Mouse (Mus musculus) T-helper 17 cell (primary cell): ENCODE measurements around the gene Taf8.

Experiments used
- in situ Hi-C, 2 experiments: fragments of 300-600 bp; cut with MboI, MseI; formaldehyde crosslinking; loops; 1 replicate in 1 of 2; 2 replicates in 1 of 2; pipeline ENCODE4 v1.15.1; 2025; ENCODE audit warnings: high pct_unique_total_duplicates in 2 of 2

Taf8 gene

GRCm38 (mm10) chr17:47501946-47502706, at the start of gene Taf8:
Gene Taf8, minus strand, starts transcription at chr17:47502292.
- in situ Hi-C loops, result no loop called here

- in situ Hi-C loops, result no loop called here
Measured at GRCm38 (mm10) chr17:47551049-47551448, 49.0 kb upstream of the Taf8 start.

GRCm38 (mm10) chr17:47545861-47546331, 43.8 kb upstream of the Taf8 start:
- in situ Hi-C loops, result no loop called here

DNA sequence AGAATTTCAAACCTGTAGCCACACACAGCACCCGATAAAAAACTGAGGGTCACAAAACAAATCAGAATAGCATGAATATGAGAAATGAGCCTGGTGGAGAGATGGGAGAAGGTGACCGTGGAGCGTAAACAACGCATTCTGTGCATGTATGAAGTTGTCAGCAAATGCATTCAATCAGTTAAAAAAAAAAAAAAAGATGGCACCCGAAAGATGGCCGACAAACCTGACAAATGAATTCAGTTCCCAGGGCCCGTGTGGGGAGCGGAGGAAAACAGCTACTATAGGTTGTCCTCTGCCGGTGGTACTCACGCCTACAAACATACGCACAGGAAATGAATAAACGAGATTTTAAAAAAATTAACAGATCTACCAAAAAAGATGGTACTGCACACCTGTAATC, 43.1 kb upstream of the Taf8 start:
- in situ Hi-C loops, result no loop called here

GRCm38 (mm10) chr17:47543051-47543650, 41.1 kb upstream of the Taf8 start:
- in situ Hi-C loops, result no loop called here

DNA sequence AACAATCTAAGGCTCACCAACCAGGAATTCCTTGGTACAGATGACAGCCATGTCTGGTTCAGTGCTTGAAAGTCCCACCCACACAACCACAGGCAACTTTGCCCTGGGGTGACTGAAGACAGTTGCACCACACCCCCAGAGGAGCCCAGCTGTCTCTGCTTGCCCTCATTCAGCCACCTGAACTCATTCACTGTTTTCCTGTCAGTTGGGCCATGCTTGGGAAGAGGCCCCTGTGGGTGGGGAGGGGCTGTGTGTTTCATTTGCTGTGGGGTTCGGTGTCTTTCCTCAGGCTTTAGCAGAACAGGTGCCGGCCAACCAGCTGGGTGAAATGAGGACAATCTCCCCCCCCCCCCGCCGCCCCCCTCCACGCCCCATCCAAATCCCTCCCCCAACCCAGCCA, 40.0 kb upstream of the Taf8 start:
- in situ Hi-C loops, result no loop called here

DNA sequence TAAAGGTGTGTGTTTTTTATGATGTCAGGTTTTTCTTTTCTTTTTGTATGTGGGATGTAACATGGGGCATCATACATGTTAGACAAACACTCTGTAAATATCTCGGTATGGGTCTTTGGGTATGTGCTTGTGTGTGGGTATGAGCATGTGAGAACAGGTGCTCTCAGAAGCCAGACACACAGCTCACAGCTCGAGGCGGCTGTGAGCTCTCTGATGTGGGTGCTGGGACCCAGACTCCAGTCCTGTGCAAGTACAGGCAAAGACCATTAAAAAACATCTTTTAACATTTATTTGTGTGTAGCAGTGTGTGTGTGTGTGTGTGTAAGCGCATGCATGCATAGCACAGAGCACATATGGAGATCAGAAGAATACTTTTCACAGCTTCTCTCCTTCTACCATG, 37.0 kb upstream of the Taf8 start:
- in situ Hi-C loops, result no loop called here

DNA sequence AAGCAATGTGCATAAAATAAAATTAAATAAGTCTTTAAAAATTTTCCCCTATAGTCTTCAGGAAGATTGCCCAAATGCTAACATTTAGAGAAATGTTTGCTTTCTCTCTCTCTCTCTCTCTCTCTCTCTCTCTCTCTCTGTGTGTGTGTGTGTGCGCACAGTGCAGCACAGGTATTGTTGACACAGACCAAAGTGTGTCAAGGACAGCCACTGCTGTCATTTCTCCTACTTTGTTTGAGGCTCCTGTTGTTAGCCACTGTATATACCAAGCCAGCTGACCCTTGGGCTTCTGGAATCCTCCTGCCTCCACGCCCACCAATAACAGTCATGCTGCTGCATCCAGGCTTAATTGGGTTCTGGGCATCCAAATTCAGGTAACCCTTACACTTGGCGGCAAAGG, 36.0 kb upstream of the Taf8 start:
- in situ Hi-C loops, result no loop called here

- in situ Hi-C loops, result no loop called here
Measured at GRCm38 (mm10) chr17:47535812-47536236, 33.7 kb upstream of the Taf8 start.

GRCm38 (mm10) chr17:47533691-47534090, 31.6 kb upstream of the Taf8 start:
- in situ Hi-C loops, result no loop called here

DNA sequence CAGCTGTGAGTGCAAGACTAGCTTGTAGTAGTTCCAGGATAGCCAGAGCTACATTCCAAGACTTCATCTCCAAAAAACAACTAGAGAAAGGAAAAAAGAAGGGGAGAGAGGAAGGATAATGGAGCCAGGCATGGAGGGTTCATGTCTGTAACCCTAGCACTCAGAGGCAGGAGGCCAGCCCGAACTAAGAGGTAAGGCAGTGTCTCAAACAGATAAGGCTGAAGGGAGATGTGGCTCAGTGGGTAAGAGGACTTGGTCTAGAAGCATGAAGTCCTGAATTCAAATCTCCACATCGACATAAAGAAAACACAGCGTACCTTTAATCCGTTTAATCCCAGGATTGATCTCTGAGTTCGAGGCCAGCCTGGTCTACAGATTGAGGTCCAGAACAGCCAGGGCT, 30.3 kb upstream of the Taf8 start:
- in situ Hi-C loops, result no loop called here

- in situ Hi-C loops, result no loop called here
Measured at GRCm38 (mm10) chr17:47531387-47531818, 29.3 kb upstream of the Taf8 start.

DNA sequence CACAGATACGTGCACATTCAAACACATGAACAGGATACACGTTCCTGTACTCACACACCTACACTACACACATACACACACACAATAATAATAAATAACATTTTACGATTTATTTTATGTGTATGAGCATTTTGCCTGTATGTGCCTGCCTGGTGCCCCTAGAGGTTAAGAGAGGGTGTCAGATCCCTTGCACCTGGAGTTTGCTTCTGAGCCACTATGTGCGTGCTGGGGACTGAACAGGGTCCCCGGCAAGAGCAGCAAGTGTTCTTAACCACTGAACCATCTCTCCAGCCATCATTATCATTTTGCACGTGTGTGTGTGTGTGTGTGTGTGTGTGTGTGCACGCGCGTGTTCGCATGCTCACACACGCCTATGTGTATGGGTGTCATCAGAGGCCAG, 27.5 kb upstream of the Taf8 start:
- in situ Hi-C loops, result loop anchor here in 1 of 2 experiments (10.0 kb wide), 1 partner anchor 875 kb away; the partner anchor contains the start of gene Nfya

GRCm38 (mm10) chr17:47528919-47529318, 26.8 kb upstream of the Taf8 start:
- in situ Hi-C loops, result loop anchor here in 1 of 2 experiments (10.0 kb wide), 1 partner anchor 876 kb away; the partner anchor contains the start of gene Nfya

- in situ Hi-C loops, result loop anchor here in 1 of 2 experiments (10.0 kb wide), 1 partner anchor 877 kb away; the partner anchor contains the start of gene Nfya
Measured at GRCm38 (mm10) chr17:47527581-47528300, 25.6 kb upstream of the Taf8 start.

DNA sequence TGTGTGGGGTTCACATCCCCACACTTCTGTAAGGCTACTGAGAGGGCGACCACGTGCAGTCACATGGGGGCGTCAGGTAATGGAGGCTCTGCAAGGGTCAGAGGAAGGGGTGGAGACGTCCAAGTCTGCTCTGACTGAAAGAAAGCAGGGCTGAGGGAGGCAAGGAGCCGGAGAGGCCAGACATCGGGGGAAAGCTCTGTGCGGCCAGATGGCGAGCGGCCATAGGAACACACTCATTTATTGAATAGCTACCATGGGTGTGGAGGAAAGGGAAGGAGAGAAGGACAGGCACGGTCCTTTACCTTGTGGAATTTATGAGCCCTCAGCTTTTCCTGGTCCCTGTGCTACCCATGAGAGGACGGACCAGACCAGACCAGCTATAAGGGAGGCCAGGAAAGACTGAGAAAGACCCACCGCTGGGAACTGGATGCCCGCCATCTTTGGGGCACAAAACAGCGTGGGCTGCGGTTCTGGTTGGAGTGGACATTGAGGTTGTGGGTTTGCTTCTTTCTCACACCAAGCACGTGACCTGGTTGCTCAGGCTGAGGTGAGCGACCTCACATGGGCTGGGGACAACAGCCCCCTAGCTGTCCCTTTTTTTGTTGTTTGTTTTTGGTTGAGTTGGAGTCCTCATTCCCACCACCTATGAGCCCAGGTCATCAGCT, 24.9 kb upstream of the Taf8 start:
- in situ Hi-C loops, result loop anchor here in 1 of 2 experiments (10.0 kb wide), 1 partner anchor 878 kb away; the partner anchor contains the start of gene Nfya

DNA sequence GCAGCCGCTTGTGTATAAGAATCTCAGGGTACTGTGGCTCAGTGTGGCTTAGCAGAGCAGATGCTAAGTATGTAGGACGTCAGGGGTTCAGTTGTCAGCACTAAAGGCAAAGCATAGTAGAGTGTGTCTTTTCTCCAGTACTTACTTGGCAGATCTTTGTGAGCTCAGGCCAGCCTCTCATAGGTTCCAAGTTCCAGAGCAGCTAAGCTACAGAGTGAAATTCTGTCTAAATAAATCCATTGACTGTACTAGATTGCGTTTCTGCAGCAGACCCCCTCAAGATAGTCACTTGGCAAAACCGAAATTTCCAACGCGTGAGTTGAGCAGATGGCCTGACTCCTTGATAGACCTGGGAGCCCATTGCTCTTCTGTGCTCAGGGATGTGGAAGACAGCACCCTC, 22.9 kb upstream of the Taf8 start:
- in situ Hi-C loops, result loop anchor here in 1 of 2 experiments (10.0 kb wide), 1 partner anchor 880 kb away; the partner anchor contains the start of gene Nfya

DNA sequence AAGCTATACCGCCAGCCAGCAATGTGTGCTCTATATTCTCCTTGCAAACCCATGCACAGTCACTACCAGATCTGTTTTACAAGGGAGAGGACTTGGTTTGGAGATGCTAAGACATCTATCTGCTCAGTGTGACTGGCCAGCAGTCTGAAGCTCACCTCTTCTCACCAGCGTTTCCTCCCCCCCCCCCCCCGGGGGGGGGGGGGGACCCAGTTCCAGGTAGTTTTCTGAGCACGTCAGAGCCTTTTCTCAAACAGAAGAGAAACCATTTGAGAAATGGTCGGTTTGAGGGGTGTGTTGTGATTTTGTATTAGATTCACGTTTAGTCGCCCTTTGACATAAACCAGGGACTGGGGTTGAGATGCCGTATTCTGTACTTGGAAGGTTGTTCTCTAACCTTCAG, 22.0 kb upstream of the Taf8 start:
- in situ Hi-C loops, result loop anchor here in 1 of 2 experiments (10.0 kb wide), 1 partner anchor 881 kb away; the partner anchor contains the start of gene Nfya

DNA sequence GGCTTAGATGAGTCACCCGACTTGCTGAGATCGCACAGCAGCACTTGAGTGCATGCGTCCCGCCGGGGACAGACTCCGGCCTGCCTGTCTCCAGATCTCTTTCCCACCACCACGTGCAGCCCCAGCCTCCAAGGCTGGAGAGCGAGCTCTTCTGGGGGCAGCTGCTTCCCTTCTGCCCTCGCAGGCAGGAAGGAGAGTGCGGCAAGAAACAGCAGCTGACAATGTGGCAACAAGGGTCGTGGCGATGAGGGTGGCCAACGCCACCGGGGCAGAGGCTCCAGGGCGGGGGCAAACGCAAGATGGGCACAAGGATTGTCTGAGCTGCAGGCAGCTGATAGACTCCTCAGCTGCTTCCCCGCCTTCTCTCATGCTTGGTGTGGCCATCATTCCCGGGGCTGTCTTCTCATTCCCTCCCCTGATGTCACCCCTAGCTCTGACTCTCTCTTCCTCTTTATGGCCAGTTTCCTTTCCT, 21.2 kb upstream of the Taf8 start:
- in situ Hi-C loops, result loop anchor here in 1 of 2 experiments (10.0 kb wide), 1 partner anchor 882 kb away; the partner anchor contains the start of gene Nfya

DNA sequence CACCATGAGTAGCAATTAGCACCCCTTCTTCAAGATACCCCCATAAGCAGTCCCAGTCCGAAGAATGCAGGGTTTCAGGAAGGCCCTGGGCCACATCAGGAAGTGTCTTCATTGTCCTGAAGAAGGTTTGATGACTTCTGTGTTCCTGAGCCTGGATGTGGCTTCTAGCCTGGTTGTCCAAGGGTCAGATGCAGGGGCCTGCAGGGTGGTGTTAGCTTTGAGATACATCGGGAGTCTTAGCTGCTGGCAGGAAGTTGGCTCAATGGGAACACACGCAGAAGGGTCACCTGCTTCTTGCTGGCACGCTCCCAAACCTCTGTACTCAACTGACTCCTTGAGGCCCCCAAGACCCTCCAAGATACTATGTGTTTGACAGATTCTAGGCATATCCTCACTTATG, 20.4 kb upstream of the Taf8 start:
- in situ Hi-C loops, result loop anchor here in 1 of 2 experiments (10.0 kb wide), 1 partner anchor 882 kb away; the partner anchor contains the start of gene Nfya
